Mouse (Mus musculus) ES-Bruce4 (cell line): ENCODE results near the gene Dbndd2.

Experiments
- CTCF ChIP-seq: IDR thresholded peaks from one replicate; pipeline ENCODE4 v1.8.1; 2011; ENCODE audit warnings: low read depth, low read length
- EP300 ChIP-seq: IDR thresholded peaks from 2 replicates; pipeline ENCODE4 v1.6.1; 2011; ENCODE audit warnings: low read depth, low read length; ENCODE audit not compliant: insufficient read depth
- POLR2A ChIP-seq: IDR thresholded peaks from one replicate; pipeline ENCODE4 v1.8.1; 2011; ENCODE audit warnings: low read length; ENCODE audit not compliant: insufficient read depth

DNA sequence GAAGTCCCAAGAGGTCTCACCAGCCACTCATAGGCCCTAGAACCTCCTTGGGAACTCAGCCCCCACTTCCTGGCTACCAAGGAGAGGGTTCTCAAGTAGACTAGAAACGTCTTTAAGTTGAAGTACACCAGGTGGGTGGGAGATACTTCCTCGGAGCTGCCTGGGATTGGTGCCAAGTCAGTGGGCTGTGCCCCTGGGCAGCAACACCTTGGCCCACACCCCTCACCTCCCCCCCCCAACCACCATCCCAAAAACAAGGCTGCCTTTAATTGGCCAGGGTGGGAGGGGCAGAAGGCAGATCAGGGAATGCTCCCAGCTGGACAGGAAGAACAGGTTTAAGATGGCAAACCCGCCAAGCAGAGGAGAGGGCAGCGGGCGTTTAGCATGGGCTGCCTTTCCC is 45.6 kb upstream of the Dbndd2 start:
- no peak for TF ChIP-seq CTCF
- TF ChIP-seq POLR2A = no peak
- TF ChIP-seq EP300 = no peak
